Mouse (Mus musculus): ENCODE results near the gene Enpep.
A peak's percentile ranks its signal among the peaks of the same experiment; 100 is the strongest.

The Enpep gene

DNA sequence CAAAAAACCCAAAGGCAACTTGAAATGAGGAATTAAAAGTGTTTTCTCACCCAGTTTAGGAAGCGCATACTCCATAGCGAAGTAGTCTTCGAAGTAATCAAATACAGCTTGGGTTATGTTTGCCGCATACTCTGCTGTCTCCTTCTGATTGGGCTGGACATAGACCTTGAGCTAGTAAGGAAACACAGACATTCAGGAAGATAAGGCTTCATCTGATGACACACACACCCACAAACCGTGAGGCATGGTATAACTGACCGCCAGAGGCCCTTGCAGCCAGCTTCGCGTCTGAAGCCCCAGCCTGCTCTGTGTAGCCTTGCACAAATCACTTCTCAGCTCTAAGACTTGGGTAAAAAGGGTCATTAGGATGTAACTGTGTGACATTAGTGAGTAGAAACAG lies 20.0 kb downstream of the Enpep start:
- no peak for ATAC-seq (ENCODE audit: low TSS enrichment)

GRCm38 (mm10) chr3:129311951-129312350 lies 20.6 kb downstream of the Enpep start:
- ATAC-seq (ENCODE audit: low TSS enrichment): no peak

GRCm38 (mm10) chr3:129309926-129310325 lies 22.6 kb downstream of the Enpep start:
- ATAC-seq (ENCODE audit: low TSS enrichment): 0 out of 2 replicates have a peak, but pooled peaks have one; percentile 21

DNA sequence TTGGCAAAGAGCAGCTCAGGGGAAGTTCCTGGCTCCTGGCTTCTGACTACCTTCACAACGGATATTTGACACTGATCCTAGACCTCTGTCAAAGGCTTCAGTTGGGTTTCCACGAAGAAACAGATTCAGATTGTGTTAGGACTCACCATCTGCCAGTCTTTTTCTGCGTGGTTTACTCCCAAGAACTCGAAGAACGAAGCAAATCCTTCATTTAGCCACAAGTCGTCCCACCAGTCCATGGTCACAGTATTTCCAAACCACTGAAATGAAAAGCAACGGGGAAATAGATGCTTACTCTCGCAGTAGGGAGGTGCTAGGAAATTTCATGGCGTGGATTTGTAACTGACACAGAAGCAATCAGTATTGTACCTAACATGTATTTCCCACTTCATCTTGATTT lies 23.6 kb downstream of the Enpep start:
- peak; percentile 89 for ATAC-seq (ENCODE audit: low TSS enrichment)

DNA sequence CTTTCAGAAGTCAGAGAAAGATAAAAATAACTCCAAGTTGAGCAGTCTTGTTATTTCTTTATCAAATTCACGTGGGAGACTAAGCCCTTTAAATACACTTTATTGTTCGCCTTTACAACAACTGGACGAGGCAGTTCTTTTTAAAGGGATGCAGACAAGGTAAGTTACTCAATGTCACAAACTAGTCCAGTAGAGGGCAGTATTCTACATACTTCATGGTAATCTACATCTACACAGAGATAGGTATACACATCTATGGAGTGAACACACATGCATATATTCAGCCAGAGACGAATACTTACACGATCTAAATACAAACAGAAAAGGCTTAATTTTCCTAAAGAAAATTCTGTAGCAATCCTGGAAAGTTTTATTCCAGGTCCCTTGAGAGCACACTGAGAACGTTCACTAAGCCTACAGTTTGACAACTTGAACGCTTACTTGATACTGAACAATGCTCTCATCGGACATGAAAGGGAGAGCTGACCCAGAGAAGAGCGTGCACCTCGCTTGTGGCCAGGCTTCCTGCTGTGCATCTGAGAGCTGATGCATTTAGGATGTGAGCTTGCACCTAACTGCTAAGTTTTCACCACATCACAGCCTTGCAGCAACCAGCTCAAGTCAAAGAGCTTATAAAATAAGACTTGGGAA lies 24.3 kb downstream of the Enpep start:
- ATAC-seq (ENCODE audit: low TSS enrichment): peak; percentile 94

GRCm38 (mm10) chr3:129303941-129304340 lies 28.6 kb downstream of the Enpep start:
- ATAC-seq (ENCODE audit: low TSS enrichment): no peak

GRCm38 (mm10) chr3:129299874-129300273 lies 32.6 kb downstream of the Enpep start:
- peak; percentile 79 for ATAC-seq (ENCODE audit: low TSS enrichment)

- ATAC-seq (ENCODE audit: low TSS enrichment): no peak
These were observed 33.9 kb downstream of the Enpep start for GRCm38 (mm10) chr3:129298606-129299005.

- ATAC-seq (ENCODE audit: low TSS enrichment): no peak
These were observed 35.5 kb downstream of the Enpep start for GRCm38 (mm10) chr3:129296994-129297393.

- no peak for ATAC-seq (ENCODE audit: low TSS enrichment)
These were observed 36.6 kb downstream of the Enpep start for GRCm38 (mm10) chr3:129295883-129296282.

- ATAC-seq (ENCODE audit: low TSS enrichment): no peak
These were observed 43.0 kb downstream of the Enpep start for GRCm38 (mm10) chr3:129289536-129289935.

GRCm38 (mm10) chr3:129287140-129287539 lies 45.4 kb downstream of the Enpep start:
- ATAC-seq (ENCODE audit: low TSS enrichment): no peak; the same call in 1 of the 2 replicates

DNA sequence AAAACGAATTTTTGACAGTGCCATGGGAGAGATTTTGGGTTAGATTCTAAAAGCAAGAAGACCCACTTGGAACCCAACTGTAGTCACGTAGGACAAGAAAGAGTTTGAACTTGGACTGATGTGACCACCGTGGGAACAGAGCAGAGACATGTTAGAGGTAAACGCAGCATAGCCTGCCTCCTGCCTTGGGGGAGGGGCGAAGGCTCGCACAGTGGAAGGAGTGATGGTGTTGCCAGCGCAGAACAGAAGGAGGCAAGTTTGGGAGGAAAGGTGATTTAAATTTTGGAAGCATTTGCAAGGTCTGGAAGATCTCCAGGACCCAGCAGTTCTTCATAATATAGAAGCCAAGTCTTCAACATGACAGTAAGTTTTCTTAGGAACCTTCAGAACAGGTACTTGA lies 46.1 kb downstream of the Enpep start:
- ATAC-seq (ENCODE audit: low TSS enrichment): no peak

- no peak for ATAC-seq (ENCODE audit: low TSS enrichment)
These were observed 48.2 kb downstream of the Enpep start for GRCm38 (mm10) chr3:129284326-129284725.

GRCm38 (mm10) chr3:129279441-129279840 lies 53.1 kb downstream of the Enpep start:
- ATAC-seq (ENCODE audit: low TSS enrichment): no peak

- no peak for ATAC-seq (ENCODE audit: low TSS enrichment)
These were observed 59.2 kb downstream of the Enpep start for GRCm38 (mm10) chr3:129273156-129273831.

GRCm38 (mm10) chr3:129270044-129270443 lies 62.5 kb downstream of the Enpep start:
- ATAC-seq (ENCODE audit: low TSS enrichment): peak; percentile 65

GRCm38 (mm10) chr3:129268886-129269683 lies 63.4 kb downstream of the Enpep start:
- ATAC-seq (ENCODE audit: low TSS enrichment): no peak

GRCm38 (mm10) chr3:129258497-129258896 lies 74.0 kb downstream of the Enpep start:
- ATAC-seq (ENCODE audit: low TSS enrichment): no peak

GRCm38 (mm10) chr3:129256766-129257165 lies 75.8 kb downstream of the Enpep start:
- peak; percentile 77 for ATAC-seq (ENCODE audit: low TSS enrichment)

- ATAC-seq (ENCODE audit: low TSS enrichment): no peak
These were observed 76.2 kb downstream of the Enpep start for GRCm38 (mm10) chr3:129256283-129256682.

GRCm38 (mm10) chr3:129254246-129254645 lies 78.3 kb downstream of the Enpep start:
- no peak; the same call in 1 of the 2 replicates for ATAC-seq (ENCODE audit: low TSS enrichment)

DNA sequence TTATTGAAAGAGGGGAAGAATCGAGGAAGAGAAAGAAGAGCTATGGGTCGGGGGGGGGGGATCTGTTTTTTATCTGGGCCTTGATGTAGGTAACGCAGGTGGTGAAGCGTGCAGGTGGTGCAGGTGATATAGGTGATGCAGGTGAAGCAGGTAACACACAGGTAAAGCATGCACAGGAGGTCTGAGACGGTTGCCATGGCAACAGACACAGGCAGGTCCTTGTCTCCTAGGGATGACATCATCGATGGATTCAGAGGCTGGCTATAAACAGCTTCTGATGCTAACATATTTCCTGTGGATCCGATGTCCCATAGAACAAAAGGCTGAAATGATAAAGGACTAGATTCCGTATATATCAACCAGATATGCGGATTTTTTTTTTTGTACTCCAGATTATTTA lies 81.5 kb downstream of the Enpep start:
- no peak for ATAC-seq (ENCODE audit: low TSS enrichment)
